Mouse (Mus musculus) liver, postnatal 0 days (tissue): ENCODE results near the gene Hsp90ab1. TPM values are rescaled to one million over a fixed set of nuclear protein-coding genes. Genes with fewer than 3 reads are reported as not detected.

Experiments used
- ATAC-seq: fragments of 200-750 bp; cut with Nextera tagmentation; 2 replicates; pipeline ENCODE4 v1.8.0; 2017; ENCODE audit warnings: mild to moderate bottlenecking, moderate library complexity
- DNase-seq: peaks from one replicate; pipeline ENCODE4 v3.0.0-alpha.2; 2016
- H3K27ac ChIP-seq: fragments of 300-500 bp; sonication (generic); 2 replicates; pipeline ENCODE4 v1.5.1; 2014; ENCODE audit warnings: antibody characterized with exemption, moderate library complexity, mild to moderate bottlenecking, low read depth
- H3K27me3 ChIP-seq: fragments of 300-500 bp; sonication (generic); 2 replicates; pipeline ENCODE4 v1.6.1; 2014; ENCODE audit warnings: low read length, control low read depth, mixed read lengths; ENCODE audit not compliant: insufficient read depth
- H3K36me3 ChIP-seq: fragments of 300-500 bp; sonication (generic); replicated peaks from 2 replicates; pipeline ENCODE4 v1.6.1; 2014; ENCODE audit warnings: mild to moderate bottlenecking, control low read depth, low read length, moderate library complexity, mixed read lengths; ENCODE audit not compliant: insufficient read depth
- H3K4me1 ChIP-seq: fragments of 300-500 bp; sonication (generic); 2 replicates; pipeline ENCODE4 v1.6.1; 2014; ENCODE audit warnings: antibody characterized with exemption, mild to moderate bottlenecking, control low read depth; ENCODE audit not compliant: insufficient read depth
- H3K4me2 ChIP-seq: fragments of 300-500 bp; sonication (generic); 2 replicates; pipeline ENCODE4 v1.6.1; 2014; ENCODE audit warnings: low read depth, mild to moderate bottlenecking, low read length, moderate library complexity, mixed read lengths
- H3K4me3 ChIP-seq: fragments of 300-500 bp; sonication (generic); 2 replicates; pipeline ENCODE4 v1.5.1; 2014; ENCODE audit warnings: low read depth, low read length
- H3K9ac ChIP-seq: fragments of 300-500 bp; sonication (generic); replicated peaks from 2 replicates; pipeline ENCODE4 v1.6.1; 2014; ENCODE audit warnings: mild to moderate bottlenecking, moderate library complexity
- H3K9me3 ChIP-seq: fragments of 300-500 bp; sonication (generic); 2 replicates; pipeline ENCODE4 v1.6.1; 2016; ENCODE audit warnings: mild to moderate bottlenecking, control low read depth, low read length, mixed read lengths
- CTCF ChIP-seq: sonication (generic); IDR thresholded peaks from 2 replicates; pipeline ENCODE4 v1.5.1; 2016; ENCODE audit warnings: antibody characterized with exemption, low read depth
- EP300 ChIP-seq: IDR thresholded peaks from 2 replicates; pipeline ENCODE4 v1.6.1; 2016; ENCODE audit warnings: antibody characterized with exemption, low read depth, mild to moderate bottlenecking
- WGBS: fragments of 180-500 bp; shearing (Covaris S2); extraction: QIAGEN DNeasy Blood & Tissue Kit; methylation state at CpG from one replicate; pipeline ENCODE4 v1.1.7; 2014; ENCODE audit not compliant: insufficient replicate concordance; 5-methylcytosine and 5-hydroxymethylcytosine counted together
- polyA plus RNA-seq: library from polyadenylated mRNA; unstranded; fragments of >200 nt; fragmentation: Nextera tagmentation; extraction: Ambion mirVana; gene quantifications from 2 replicates; pipeline ENCODE4 v1.2.1, GENCODE M21; 2015

Hsp90ab1 gene
- polyA plus RNA-seq, 1 experiment from 2014 or later = 445 TPM

DNA sequence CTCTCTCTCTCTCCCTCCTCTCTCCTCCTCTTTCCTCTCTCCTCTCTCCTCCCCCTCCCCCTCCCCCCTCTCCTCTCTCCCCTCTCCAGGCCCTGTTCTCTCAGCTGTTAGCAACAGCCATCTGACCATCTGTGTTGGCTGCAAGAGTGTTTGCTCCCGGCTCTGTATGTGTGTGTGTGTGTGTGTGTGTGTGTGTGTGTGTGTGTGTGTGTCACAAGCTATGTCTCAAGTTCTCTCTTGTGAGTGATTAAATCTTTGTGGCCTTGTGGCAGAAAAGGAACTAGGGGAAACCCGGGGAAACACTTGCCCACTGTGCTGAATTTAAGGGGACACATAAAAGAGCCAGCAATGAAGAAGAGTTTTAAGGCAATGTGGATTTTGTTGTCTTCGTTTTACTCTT is 24.7 kb upstream of the Hsp90ab1 start:
- ATAC-seq (peak; percentile 16; the same call in 1 of the 2 replicates), DNase-seq (peak; percentile 63)
- no peak overlapping the region for H3K4me2 ChIP-seq
- H3K4me3 ChIP-seq = no peak overlapping the region
- H3K9me3 ChIP-seq = no peaks in the 10 kb centered on the region
- WGBS = 15% methylated on average over 3 of the region's 3 CpGs
- H3K4me1 ChIP-seq = peaks cover 68% of the 10 kb centered on the region
- no peaks in the 10 kb centered on the region for H3K36me3 ChIP-seq
- H3K27me3 ChIP-seq = 0 out of 2 replicates have a peak, but pooled peaks cover 3% of the 10 kb centered on the region
- peak overlapping the region; percentile 89 for H3K27ac ChIP-seq
- TF ChIP-seq CTCF (no peak), EP300 (no peak)
- H3K9ac ChIP-seq = no peak overlapping the region

- H3K27me3 ChIP-seq = 0 out of 2 replicates have a peak, but pooled peaks cover 3% of the 10 kb centered on the region
- DNase-seq (peak; percentile 84), ATAC-seq (peak; percentile 49)
- no peaks in the 10 kb centered on the region for H3K9me3 ChIP-seq
- H3K4me3 ChIP-seq = no peak overlapping the region
- H3K9ac ChIP-seq = peak overlapping the region; percentile 41
- WGBS = 48% methylated on average over 11 of the region's 11 CpGs
- TF ChIP-seq EP300 = no peak
- TF ChIP-seq CTCF = peak; percentile 82
- no peaks in the 10 kb centered on the region for H3K36me3 ChIP-seq
- H3K4me2 ChIP-seq = peak overlapping the region; percentile 96
- peaks cover 78% of the 10 kb centered on the region for H3K4me1 ChIP-seq
- H3K27ac ChIP-seq = peak overlapping the region; percentile 71
These were observed 23.7 kb upstream of the Hsp90ab1 start for GRCm38 (mm10) chr17:45596631-45597396.

GRCm38 (mm10) chr17:45595736-45596390 is 22.8 kb upstream of the Hsp90ab1 start:
- DNase-seq = no peak
- ATAC-seq = no peak
- peaks cover 75% of the 10 kb centered on the region for H3K4me1 ChIP-seq
- H3K27me3 ChIP-seq = no peaks in the 10 kb centered on the region
- peak overlapping the region; percentile 75 for H3K4me3 ChIP-seq
- peak overlapping the region; percentile 80 for H3K9ac ChIP-seq
- 14% methylated on average over 23 of the region's 23 CpGs for WGBS
- H3K4me2 ChIP-seq = peak overlapping the region; percentile 96
- TF ChIP-seq CTCF = no peak
- no peak for TF ChIP-seq EP300
- H3K9me3 ChIP-seq = no peaks in the 10 kb centered on the region
- H3K36me3 ChIP-seq = peaks cover 8% of the 10 kb centered on the region
- peak overlapping the region; percentile 77 for H3K27ac ChIP-seq

DNA sequence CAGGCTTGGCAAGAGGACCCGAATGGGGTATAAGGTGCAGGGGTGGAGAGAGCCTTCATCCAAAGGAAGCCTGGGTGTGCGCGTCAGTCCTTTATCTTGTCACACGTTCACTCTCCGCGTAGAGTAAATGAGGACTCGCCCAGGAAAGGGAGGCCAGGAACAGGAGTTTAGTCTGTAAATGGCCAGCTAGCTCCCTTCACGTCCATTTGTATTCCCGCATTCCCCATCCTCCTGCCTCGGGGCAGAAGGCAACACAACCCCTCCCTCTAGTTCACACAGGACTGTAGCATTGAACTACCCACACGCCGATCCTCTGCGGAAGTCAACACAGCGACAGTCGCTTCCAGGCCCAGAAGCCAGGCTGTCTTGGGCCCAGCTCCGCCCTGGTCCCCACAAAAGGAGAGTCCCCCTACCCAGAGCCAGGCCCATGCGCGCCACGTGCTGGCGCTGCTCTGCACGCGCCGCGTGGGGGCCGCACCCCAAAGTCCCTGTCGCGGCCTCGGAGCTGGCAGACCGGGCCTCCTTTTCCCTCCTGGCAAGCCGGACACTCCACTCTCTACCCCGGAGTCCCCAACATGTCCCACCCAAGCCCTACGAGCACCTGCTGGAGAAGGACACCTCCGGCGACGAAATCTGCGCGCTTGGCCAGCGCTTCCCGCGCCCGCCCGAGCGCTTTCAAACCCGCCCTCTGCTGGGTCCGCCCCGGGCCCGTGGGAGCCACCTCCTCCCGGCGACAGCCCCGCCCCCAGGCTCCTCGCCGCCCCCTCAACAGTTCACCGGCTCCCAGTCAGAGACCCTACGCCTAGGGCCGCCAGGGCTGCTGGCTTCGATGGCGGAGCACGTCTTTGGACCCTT is 22.0 kb upstream of the Hsp90ab1 start:
- Histone ChIP-seq H3K4me2 (peak overlapping the region; percentile 96), H3K4me1 (peaks cover 81% of the 10 kb centered on the region)

GRCm38 (mm10) chr17:45594195-45594594 is 21.1 kb upstream of the Hsp90ab1 start:
- H3K36me3 ChIP-seq = peaks cover 25% of the 10 kb centered on the region
- peak overlapping the region; percentile 75 for H3K4me3 ChIP-seq
- peak overlapping the region; percentile 77; the same call in 1 of the 2 replicates for H3K27ac ChIP-seq
- H3K4me2 ChIP-seq = peak overlapping the region; percentile 96
- ATAC-seq (no peak), DNase-seq (no peak)
- H3K9ac ChIP-seq = peak overlapping the region; percentile 80
- H3K9me3 ChIP-seq = no peaks in the 10 kb centered on the region
- TF ChIP-seq EP300 = no peak
- no peak for TF ChIP-seq CTCF
- H3K27me3 ChIP-seq = no peaks in the 10 kb centered on the region
- WGBS = 33% methylated on average over 8 of the region's 8 CpGs
- H3K4me1 ChIP-seq = peaks cover 77% of the 10 kb centered on the region

More for the DNA sequence above, 22.0 kb upstream of the Hsp90ab1 start:
- DNase-seq = peak; percentile 87
- Histone ChIP-seq H3K9ac (peak overlapping the region; percentile 80), H3K27ac (peak overlapping the region; percentile 77), H3K9me3 (no peaks in the 10 kb centered on the region), H3K27me3 (no peaks in the 10 kb centered on the region), H3K4me3 (peak overlapping the region; percentile 75), H3K36me3 (peaks cover 16% of the 10 kb centered on the region)
- ATAC-seq = peak; percentile 44
- 3% methylated on average over 56 of the region's 58 CpGs for WGBS
- no peak for TF ChIP-seq EP300
- peak; percentile 7; the same call in 1 of the 2 replicates for TF ChIP-seq CTCF

DNA sequence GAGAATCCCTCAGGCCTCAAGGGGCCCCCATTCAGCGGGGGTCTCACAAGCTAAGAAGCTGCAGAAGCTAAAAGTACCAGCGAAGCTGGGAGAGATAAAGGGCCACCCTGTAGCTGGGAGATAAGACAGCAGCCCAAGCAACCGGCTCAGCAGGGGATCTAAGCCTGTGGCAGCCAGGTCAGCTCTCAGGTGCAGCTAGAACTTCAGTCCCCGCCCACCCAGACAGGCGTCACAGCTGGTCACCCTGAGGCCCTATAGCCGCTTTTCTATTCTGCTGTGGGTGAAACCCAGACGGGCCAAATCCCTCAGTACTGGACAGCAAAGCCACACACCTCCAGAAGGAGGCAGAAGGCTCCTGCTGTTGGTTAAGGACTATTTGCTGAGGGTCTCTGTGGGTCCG is 20.4 kb upstream of the Hsp90ab1 start:
- DNase-seq = peak; percentile 75
- Histone ChIP-seq H3K9ac (peak overlapping the region; percentile 80), H3K4me3 (peak overlapping the region; percentile 75)

More for the DNA sequence above, 20.4 kb upstream of the Hsp90ab1 start:
- Histone ChIP-seq H3K9me3 (no peaks in the 10 kb centered on the region), H3K27me3 (no peaks in the 10 kb centered on the region), H3K4me1 (peaks cover 74% of the 10 kb centered on the region), H3K36me3 (peaks cover 32% of the 10 kb centered on the region), H3K4me2 (peak overlapping the region; percentile 96), H3K27ac (peak overlapping the region; percentile 77)
- peak; percentile 53; the same call in 1 of the 2 replicates for TF ChIP-seq EP300
- TF ChIP-seq CTCF = peak; percentile 31
- peak; percentile 35 for ATAC-seq
- WGBS = 27% methylated on average over 8 of the region's 8 CpGs
